Mouse (Mus musculus): ENCODE measurements around the gene Pmvk. TPM values are rescaled to one million over a fixed set of nuclear protein-coding genes. Genes with fewer than 3 reads are reported as not detected.

Pmvk gene
- polyA plus RNA-seq, 1 experiment from 2014 or later, result 52.7 TPM

DNA sequence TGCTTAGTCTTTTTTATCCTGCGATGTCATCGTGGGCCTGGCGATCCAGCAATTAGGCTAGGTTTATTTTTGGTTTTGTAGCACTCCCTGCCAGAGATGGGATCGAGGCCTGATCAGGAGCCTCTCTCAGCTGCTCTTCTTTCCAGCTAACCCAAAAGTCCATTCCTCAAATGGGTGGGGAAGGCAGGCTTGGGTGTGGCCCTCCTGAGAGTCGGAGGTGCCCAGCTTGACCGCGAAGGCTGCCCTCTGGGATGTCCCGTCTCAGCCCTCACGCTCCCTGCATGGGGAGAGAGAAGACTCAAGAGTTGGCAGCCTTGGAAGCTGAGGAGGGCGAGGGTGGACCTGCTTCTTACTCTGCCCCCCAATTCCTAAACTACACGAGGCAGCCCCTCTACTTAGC is 19.8 kb upstream of the Pmvk start:
- H3K27ac ChIP-seq, result no peak overlapping the region
- H3K4me1 ChIP-seq (replicated peaks; ENCODE audit: insufficient read depth, low read length), result peaks cover 13% of the 10 kb centered on the region
- H3K9me3 ChIP-seq (replicated peaks; ENCODE audit: low read length), result no peaks in the 10 kb centered on the region
- no peaks in the 10 kb centered on the region for H3K27me3 ChIP-seq (ENCODE audit: insufficient read depth, low read length)
- H3K4me3 ChIP-seq (replicated peaks; ENCODE audit: low read depth, low read length), result no peak overlapping the region
- ATAC-seq (replicated peaks; ENCODE audit: low FRiP score, low read depth) (no peak), DNase-seq (ENCODE audit: low spot score) (no peak)
- no peak overlapping the region for H3K9ac ChIP-seq (ENCODE audit: low read depth, low read length)
- H3K36me3 ChIP-seq (ENCODE audit: insufficient read depth, low read length), result peaks cover 17% of the 10 kb centered on the region
- H3K4me2 ChIP-seq (ENCODE audit: low read length), result no peak overlapping the region
- 87% methylated on average over 11 of the region's 11 CpGs for WGBS
- no peak for TF ChIP-seq CTCF (IDR thresholded peaks at IDR 0.05; ENCODE audit: low read depth)

DNA sequence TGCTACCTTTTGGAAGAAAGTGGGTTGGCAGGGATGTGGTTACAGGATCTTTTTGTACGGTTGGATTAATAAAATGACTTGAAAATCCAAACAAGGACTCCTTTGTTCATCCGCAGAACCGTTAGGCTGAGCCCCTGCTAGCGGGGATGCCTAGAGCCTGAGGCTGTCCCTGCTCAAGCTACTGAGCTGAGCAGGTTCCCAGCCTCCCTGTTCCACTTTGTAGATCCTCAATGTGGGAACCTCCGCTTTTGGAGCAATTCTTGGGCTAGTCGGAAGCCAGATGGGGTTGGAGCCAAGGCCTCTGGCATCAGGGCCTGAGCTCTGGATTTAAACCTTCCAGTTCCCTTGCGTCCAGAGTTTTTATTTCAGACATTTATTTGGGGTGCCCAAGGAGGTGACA is 19.3 kb upstream of the Pmvk start:
- no peaks in the 10 kb centered on the region for H3K9me3 ChIP-seq (replicated peaks; ENCODE audit: low read length)
- peaks cover 17% of the 10 kb centered on the region for H3K36me3 ChIP-seq (ENCODE audit: insufficient read depth, low read length)
- no peak overlapping the region for H3K9ac ChIP-seq (ENCODE audit: low read depth, low read length)
- 72% methylated on average over 7 of the region's 7 CpGs for WGBS
- no peak for TF ChIP-seq CTCF (IDR thresholded peaks at IDR 0.05; ENCODE audit: low read depth)
- no peak overlapping the region for H3K4me2 ChIP-seq (ENCODE audit: low read length)
- DNase-seq (ENCODE audit: low spot score) (no peak), ATAC-seq (replicated peaks; ENCODE audit: low FRiP score, low read depth) (no peak)
- no peaks in the 10 kb centered on the region for H3K27me3 ChIP-seq (ENCODE audit: insufficient read depth, low read length)
- H3K27ac ChIP-seq, result no peak overlapping the region
- no peak overlapping the region for H3K4me3 ChIP-seq (replicated peaks; ENCODE audit: low read depth, low read length)
- peaks cover 13% of the 10 kb centered on the region for H3K4me1 ChIP-seq (replicated peaks; ENCODE audit: insufficient read depth, low read length)

DNA sequence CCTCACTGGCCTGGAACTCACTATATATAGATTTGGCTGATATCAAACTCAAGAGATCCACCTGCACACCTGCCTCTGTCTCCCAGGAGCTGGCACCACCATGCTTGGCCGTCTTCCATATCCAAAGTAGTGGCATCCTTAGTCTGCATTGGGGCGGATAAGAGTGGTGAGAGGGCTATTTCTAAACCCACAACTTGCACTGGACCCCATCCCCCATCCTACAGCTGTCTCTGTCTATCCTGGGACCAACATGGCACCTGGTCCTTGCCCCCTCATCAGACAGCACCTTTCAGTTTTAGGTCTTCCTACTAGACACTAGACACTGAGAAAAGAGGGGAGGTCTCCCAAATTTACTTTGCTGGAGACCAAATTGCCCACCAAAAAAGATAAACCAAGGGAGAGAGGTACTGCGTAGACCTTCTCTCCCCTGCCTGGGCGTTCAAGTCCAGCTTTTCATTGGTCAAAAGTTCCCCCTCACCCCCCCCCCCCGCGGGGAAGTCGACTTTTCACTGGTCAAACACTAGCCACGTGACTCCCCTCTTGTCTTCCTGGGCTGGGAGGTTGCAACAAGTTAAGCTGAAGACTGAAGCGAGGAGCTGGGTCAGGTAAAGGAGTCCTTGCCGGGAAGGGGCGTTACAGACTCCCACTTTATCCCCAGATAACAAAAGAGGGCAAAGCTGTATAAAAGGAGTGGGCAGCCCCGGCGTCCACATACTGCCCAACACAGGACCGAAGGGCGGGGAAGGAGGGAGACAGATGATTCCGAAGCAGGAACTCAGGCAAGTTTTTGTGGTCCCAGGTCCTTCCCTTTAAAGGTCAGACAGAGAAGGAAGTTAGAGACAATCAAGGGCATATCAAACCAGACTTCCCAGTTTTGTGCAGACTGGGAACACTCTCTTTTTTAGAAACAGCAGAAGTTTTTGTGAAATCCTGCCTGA is 17.9 kb upstream of the Pmvk start, which contains the start of gene Pbxip1:
Gene Pbxip1 (plus strand): TSS at position 531 of the 938 bp plus-strand sequence.
- 5% methylated on average over 16 of the region's 16 CpGs for WGBS
- no peaks in the 10 kb centered on the region for H3K9me3 ChIP-seq (replicated peaks; ENCODE audit: low read length)
- H3K4me1 ChIP-seq (replicated peaks; ENCODE audit: insufficient read depth, low read length), result peaks cover 9% of the 10 kb centered on the region
- peak within 1 kb of the TSS; percentile 77 for H3K4me2 ChIP-seq (ENCODE audit: low read length)
- peak within 1 kb of the TSS; percentile 87 for H3K27ac ChIP-seq
- peak within 1 kb of the TSS; percentile 47 for H3K4me3 ChIP-seq (replicated peaks; ENCODE audit: low read depth, low read length)
- no peaks in the 10 kb centered on the region for H3K27me3 ChIP-seq (ENCODE audit: insufficient read depth, low read length)
- H3K36me3 ChIP-seq (ENCODE audit: insufficient read depth, low read length), result peaks cover 17% of the 10 kb centered on the region
- peak within 1 kb of the TSS; percentile 59 for H3K9ac ChIP-seq (ENCODE audit: low read depth, low read length)
- peak; percentile 81 for ATAC-seq (replicated peaks; ENCODE audit: low FRiP score, low read depth)
- TF ChIP-seq CTCF (IDR thresholded peaks at IDR 0.05; ENCODE audit: low read depth), result no peak
- peak; percentile 93 for DNase-seq (ENCODE audit: low spot score)

DNA sequence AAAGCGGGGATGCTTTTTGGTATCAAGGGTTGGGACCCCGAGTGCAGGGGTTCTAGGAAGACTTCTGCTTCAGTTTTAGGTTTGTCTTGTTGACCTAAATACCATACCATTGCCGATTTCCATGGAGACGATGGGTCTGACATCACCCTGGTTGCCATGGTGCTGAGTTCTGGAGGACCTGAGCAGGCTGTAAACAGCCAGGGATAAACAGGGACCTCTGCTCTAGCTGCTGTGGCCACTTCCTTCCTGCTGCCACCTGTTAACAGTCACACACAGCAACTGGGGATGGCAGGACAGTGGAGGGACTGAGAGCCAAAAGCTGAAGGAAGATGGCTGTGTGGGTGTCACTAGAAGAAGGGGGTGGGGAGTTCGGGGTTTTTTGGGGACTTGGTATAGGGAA is 17.1 kb upstream of the Pmvk start:
- no peaks in the 10 kb centered on the region for H3K9me3 ChIP-seq (replicated peaks; ENCODE audit: low read length)
- H3K9ac ChIP-seq (ENCODE audit: low read depth, low read length), result peak overlapping the region; percentile 59; the same call in 1 of the 2 replicates
- H3K4me2 ChIP-seq (ENCODE audit: low read length), result peak overlapping the region; percentile 77
- 31% methylated on average over 5 of the region's 5 CpGs for WGBS
- peak overlapping the region; percentile 87 for H3K27ac ChIP-seq
- DNase-seq (ENCODE audit: low spot score) (no peak), ATAC-seq (replicated peaks; ENCODE audit: low FRiP score, low read depth) (no peak)
- H3K4me3 ChIP-seq (replicated peaks; ENCODE audit: low read depth, low read length), result peak overlapping the region; percentile 47
- peaks cover 6% of the 10 kb centered on the region for H3K4me1 ChIP-seq (replicated peaks; ENCODE audit: insufficient read depth, low read length)
- TF ChIP-seq CTCF (IDR thresholded peaks at IDR 0.05; ENCODE audit: low read depth), result no peak
- no peaks in the 10 kb centered on the region for H3K27me3 ChIP-seq (ENCODE audit: insufficient read depth, low read length)
- peaks cover 15% of the 10 kb centered on the region for H3K36me3 ChIP-seq (ENCODE audit: insufficient read depth, low read length)

DNA sequence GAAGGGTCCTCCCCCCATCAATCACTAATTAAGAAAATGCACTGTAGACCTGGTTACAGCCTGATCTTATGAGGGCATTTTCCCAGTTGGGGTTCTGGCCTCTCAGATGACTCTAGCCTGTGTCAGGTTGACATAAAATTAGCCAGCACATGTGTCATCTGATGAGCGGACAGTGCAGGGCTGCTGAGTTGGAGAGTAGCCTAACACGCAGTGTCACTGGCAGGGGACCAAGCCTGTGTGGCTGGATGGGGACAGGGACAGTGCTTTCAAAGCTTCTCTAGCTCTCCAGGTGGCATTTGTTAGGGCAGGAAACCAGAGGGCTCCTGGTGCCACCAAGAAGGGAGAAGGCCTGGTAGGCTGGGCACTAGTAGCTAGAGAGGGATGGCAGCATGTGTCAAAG is 13.7 kb upstream of the Pmvk start:
- Histone ChIP-seq H3K9ac (ENCODE audit: low read depth, low read length) (no peak overlapping the region), H3K4me2 (ENCODE audit: low read length) (no peak overlapping the region), H3K36me3 (ENCODE audit: insufficient read depth, low read length) (peaks cover 15% of the 10 kb centered on the region; the same call in 1 of the 2 replicates), H3K4me3 (replicated peaks; ENCODE audit: low read depth, low read length) (no peak overlapping the region), H3K9me3 (replicated peaks; ENCODE audit: low read length) (no peaks in the 10 kb centered on the region), H3K4me1 (replicated peaks; ENCODE audit: insufficient read depth, low read length) (peaks cover 6% of the 10 kb centered on the region), H3K27me3 (ENCODE audit: insufficient read depth, low read length) (no peaks in the 10 kb centered on the region), H3K27ac (no peak overlapping the region)
- 96% methylated on average over 2 of the region's 2 CpGs for WGBS
- DNase-seq (ENCODE audit: low spot score) (no peak), ATAC-seq (replicated peaks; ENCODE audit: low FRiP score, low read depth) (no peak)
- TF ChIP-seq CTCF (IDR thresholded peaks at IDR 0.05; ENCODE audit: low read depth), result no peak

DNA sequence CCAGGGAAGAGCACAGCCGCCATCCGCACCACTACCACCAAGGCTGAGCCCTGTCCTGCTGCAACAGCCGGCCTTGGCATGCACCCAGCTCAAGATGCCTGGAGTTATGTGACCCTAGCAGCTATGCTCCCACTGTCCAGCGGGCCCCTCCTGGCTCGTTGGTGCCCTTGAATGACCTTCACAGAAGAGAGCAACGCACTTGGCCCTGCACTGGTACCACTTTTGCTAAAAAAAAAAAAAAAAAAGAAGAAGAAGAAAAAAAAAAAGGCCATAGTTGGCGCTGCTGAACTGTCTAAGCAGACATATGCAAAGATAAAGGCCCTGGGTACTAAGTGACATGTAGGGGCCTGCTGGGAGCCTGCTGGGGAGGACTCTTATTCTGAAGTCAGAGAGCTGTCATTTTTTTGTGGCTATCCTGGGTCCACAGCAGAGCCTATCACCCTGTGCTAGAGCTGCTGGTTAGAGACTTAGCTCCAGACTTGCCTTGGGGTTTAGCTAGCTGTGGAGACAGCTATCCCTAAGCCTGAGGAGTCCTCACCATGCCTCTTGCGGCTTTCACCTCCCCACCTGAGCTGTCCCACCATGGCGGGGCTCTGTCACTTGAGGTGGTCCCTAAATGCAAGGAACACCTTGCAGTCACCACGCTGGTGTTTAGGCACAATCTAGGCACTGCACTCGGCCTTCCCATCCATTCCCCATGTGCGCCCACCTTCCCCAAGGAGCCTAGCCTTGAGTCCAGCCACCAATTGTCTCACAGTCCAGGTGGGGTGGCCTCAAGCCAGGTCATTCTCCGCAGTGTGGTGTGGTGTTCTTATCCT is 5.4 kb upstream of the Pmvk start:
- Histone ChIP-seq H3K4me1 (replicated peaks; ENCODE audit: insufficient read depth, low read length) (peaks cover 5% of the 10 kb centered on the region), H3K27ac (no peak overlapping the region; the same call in 1 of the 2 replicates), H3K9ac (ENCODE audit: low read depth, low read length) (0 out of 2 replicates have a peak overlapping the region, but pooled peaks have one; percentile 2), H3K4me3 (replicated peaks; ENCODE audit: low read depth, low read length) (no peak overlapping the region), H3K4me2 (ENCODE audit: low read length) (no peak overlapping the region), H3K27me3 (ENCODE audit: insufficient read depth, low read length) (no peaks in the 10 kb centered on the region), H3K36me3 (ENCODE audit: insufficient read depth, low read length) (peaks cover 10% of the 10 kb centered on the region; the same call in 1 of the 2 replicates), H3K9me3 (replicated peaks; ENCODE audit: low read length) (no peaks in the 10 kb centered on the region)
- ATAC-seq (replicated peaks; ENCODE audit: low FRiP score, low read depth) (peak; percentile 31; the same call in 1 of the 2 replicates), DNase-seq (ENCODE audit: low spot score) (peak; percentile 86)
- WGBS, result 54% methylated on average over 13 of the region's 13 CpGs
- TF ChIP-seq CTCF (IDR thresholded peaks at IDR 0.05; ENCODE audit: low read depth), result no peak

Measured in kidney, postnatal 0 days (tissue).